Mouse (Mus musculus) thymus, adult 2 months (tissue): ENCODE measurements around the gene Ddx41.

Source experiments
- CTCF ChIP-seq: fragments of 200-500 bp; IDR thresholded peaks from 2 replicates; pipeline ENCODE4 v1.5.1; 2012; ENCODE audit warnings: mild to moderate bottlenecking, control low read depth, low read length, moderate library complexity, borderline replicate concordance; ENCODE audit not compliant: control insufficient read depth, poor library complexity, insufficient read depth; ENCODE audit errors: extremely low read depth
- POLR2A ChIP-seq: fragments of 200-500 bp; IDR thresholded peaks from 2 replicates; pipeline ENCODE4 v1.6.1; 2012; ENCODE audit warnings: mild to moderate bottlenecking, low read length, control low read depth, moderate library complexity; ENCODE audit not compliant: control insufficient read depth, poor library complexity, insufficient read depth; ENCODE audit errors: extremely low read depth

- no peak for TF ChIP-seq CTCF
- TF ChIP-seq POLR2A: no peak
Measured at GRCm38 (mm10) chr13:55486029-55486794, 50.2 kb downstream of the Ddx41 start.
